Mouse (Mus musculus) right cerebral cortex, adult 18-20 months (tissue): ENCODE data around the gene Slco1a5.
"Not testable (repeated sequence)": the region's sequence is repeated elsewhere in the genome, so short reads cannot be mapped to it uniquely, and the experiment has no call there.

Experiments
- DNase-seq: peaks from one replicate; pipeline ENCODE4 v3.0.0; 2022; ENCODE audit warnings: mixed read lengths

Slco1a5 gene

GRCm38 (mm10) chr6:142289413-142290118 is 33.2 kb downstream of the Slco1a5 start:
- no peak for DNase-seq

GRCm38 (mm10) chr6:142275721-142276442 is 46.9 kb downstream of the Slco1a5 start:
- DNase-seq = no peak

GRCm38 (mm10) chr6:142250738-142251307 is 72.0 kb downstream of the Slco1a5 start:
- DNase-seq = not testable (repeated sequence)

DNA sequence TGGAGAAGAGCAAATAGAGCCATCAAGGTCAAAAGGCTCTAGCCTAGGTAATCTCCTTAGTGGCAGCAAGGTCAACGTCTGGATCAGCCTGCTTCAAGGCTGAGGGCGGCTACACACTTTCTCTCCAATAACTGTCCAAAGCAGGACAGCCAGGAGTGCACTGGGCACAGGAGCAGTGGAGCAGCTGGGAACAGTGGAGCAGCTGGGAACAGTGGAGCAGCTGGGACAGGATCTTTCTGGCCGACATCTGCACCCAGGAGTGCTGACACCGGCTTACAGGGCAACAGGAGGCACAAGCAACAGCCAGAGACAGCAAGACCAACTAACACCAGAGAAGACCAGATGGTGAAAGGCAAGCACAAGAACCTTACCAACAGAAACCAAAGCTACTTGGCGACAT is 77.7 kb downstream of the Slco1a5 start:
- DNase-seq = no peak

GRCm38 (mm10) chr6:142239468-142239867 is 83.3 kb downstream of the Slco1a5 start:
- no peak for DNase-seq

DNA sequence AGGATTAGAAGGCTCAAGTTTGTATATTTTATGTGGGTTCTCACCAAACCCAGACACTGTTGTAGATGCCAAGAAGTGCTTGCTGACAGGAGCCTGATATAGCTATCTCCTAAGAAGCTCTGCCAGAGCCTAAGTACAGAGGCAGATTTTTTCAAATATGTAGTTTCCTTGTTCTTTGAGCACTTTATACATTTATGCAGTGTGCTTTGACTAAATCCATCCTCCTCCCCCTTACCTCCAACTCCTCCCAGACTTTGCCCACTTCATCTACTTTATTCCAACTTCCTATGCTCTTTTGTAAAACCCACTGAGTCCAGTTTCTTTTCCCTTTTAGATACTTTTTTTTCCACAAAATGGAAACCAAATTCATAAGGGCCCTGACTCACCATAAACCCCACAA is 102.6 kb downstream of the Slco1a5 start:
- no peak for DNase-seq

- DNase-seq = no peak
Observed at GRCm38 (mm10) chr6:142211821-142212220, 111.0 kb downstream of the Slco1a5 start.

DNA sequence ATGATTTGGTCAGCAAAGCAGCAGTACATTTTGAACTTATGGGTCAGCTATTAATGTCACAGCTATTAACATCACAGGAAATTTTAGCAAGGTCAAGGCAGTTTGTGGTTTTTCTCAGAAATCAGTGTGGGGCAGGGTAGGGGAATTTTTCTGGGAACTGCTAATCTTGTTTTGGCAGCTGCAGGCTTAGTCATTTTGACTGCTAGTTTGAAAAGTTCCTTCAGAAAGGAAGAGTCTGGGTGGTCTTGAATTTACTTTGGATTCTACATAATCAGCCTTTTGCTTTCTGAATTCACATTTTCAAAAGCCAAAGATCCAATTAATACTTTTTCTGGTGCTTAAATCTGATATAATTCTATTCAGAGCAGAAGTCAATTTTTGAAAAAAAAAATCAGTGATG is 113.0 kb downstream of the Slco1a5 start:
- no peak for DNase-seq

DNA sequence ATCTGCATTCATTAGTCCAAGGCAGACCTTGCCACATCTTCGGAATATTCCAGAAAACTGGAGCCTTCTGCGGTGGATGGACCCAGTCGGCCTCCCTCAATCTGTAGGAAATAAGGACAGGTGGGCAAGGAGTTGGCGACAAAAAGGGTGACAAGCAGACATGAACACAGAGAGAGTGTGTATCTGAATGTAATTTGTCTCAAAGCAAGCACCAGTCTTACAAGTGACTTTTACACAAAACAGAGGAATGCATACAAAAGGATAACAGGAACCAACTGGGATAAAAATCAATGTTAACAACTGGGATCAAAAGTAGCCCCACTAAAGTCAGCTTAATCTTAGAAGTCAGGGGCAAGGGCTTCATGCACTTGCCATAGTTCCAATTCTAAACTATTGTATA is 114.4 kb downstream of the Slco1a5 start, which contains the start of gene Slco1a6:
TSS of gene Slco1a6 (minus strand) at position 101 of the 400 bp plus-strand sequence.
- no peak for DNase-seq

- DNase-seq = no peak
Observed at GRCm38 (mm10) chr6:142200524-142200923, 122.3 kb downstream of the Slco1a5 start.

- no peak for DNase-seq
Observed at GRCm38 (mm10) chr6:142194245-142194644, 128.5 kb downstream of the Slco1a5 start.

- DNase-seq = no peak
Observed at GRCm38 (mm10) chr6:142191962-142192361, 130.8 kb downstream of the Slco1a5 start.

GRCm38 (mm10) chr6:142187426-142187825 is 135.4 kb downstream of the Slco1a5 start:
- no peak for DNase-seq

DNA sequence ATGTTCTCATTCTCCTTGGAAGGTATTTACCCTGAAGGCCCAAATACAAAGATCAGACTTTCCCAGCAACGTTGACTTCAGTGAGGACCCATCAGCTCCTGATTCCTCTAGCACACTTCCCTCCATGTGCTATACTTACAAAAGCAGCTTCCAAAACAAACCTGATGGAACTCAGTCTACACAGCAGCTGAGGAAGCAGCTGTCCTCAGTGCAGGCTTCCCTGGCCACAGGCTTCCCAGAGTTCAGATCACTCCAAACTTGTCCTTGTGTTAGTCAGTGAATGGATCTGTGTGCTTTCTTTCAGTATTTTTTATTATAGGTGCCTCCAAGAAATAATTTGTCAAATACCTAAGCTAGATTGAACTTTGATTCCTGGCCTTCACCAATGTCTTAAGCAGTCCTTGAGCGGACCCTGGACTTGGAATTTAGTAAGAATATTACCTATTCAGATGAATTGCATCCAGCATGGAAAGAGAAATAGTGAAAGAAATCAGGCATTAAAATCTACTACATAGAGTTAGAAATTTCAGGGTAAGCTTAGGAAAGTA is 136.8 kb downstream of the Slco1a5 start:
- no peak for DNase-seq
